In the genomic region with DNA sequence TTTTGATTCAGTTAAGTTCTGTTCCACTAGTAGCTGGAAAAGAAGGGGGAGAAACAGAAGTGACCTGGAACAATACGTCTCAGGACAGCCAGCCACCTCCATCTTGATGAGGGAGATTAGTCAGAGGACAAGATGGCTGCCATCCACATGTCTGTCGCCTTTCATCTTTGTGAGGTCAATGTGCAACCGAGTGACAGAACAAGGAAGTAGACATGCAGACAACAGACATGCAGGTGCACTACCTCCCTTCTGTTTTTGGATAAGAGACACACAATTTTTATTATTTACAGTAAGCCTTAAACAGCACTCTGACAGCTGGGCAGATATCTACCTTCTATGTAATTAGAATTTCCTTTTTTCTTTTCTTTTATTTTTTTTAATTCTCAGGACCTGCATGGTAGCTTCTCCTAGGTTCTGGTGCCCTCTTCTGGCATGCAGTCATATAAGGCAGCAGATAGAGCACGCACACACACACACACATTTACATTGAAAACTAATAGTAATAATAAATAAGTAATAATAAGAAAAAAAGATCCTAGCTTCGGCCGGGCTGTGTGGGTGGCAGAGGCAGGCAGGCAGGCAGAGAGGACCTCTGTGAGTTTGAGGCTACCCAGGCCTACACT, we compare ENCODE assay signal across 15 mouse cellular contexts. TPM values are rescaled to one million over a fixed set of nuclear protein-coding genes. Genes with fewer than 3 reads are reported as not detected.
DNase-seq lines count a peak whose midpoint lies in the region; ATAC-seq and TF ChIP-seq lines count a peak whose summit lies in the region.
"Had no signal": no experiment of that assay in that cellular context is flagged by ENCODE, and none has a peak within 500 bp of the region (broad histone marks: within the 10 kb centered on the region; RNA-seq: fewer than 3 reads in every experiment).

No protein-coding gene starts in this region.

- no peak overlapping the region for H3K9ac ChIP-seq in heart, postnatal 0 days (replicated peaks; ENCODE audit: low read depth, low read length)
- H3K9ac ChIP-seq: liver, embryonic 14.5 days had no signal

- no peak for ATAC-seq in heart, postnatal 0 days (ENCODE audit: insufficient read depth, low read depth)
- ATAC-seq in Patski: no peak
- ATAC-seq: midbrain, embryonic 16.5 days had no signal

- TF ChIP-seq CTCF in heart, postnatal 0 days (IDR thresholded peaks at IDR 0.05; ENCODE audit: low read depth): no peak
- TF ChIP-seq CTCF in Patski (IDR thresholded peaks at IDR 0.05): no peak

- no peaks in the 10 kb centered on the region for H3K4me1 ChIP-seq in heart, postnatal 0 days (ENCODE audit: control insufficient read depth, insufficient read depth)

- H3K4me3 ChIP-seq in heart, postnatal 0 days (ENCODE audit: low read depth, low read length): no peak overlapping the region
- H3K4me3 ChIP-seq: erythroblast, embryonic 14.5 days had no signal

- H3K27me3 ChIP-seq in heart, postnatal 0 days (ENCODE audit: control insufficient read depth, insufficient read depth, low read length): no peaks in the 10 kb centered on the region
- H3K27me3 ChIP-seq in Patski: peaks cover 10% of the 10 kb centered on the region

- H3K4me2 ChIP-seq in heart, postnatal 0 days (ENCODE audit: low read depth, low read length): no peak overlapping the region

- TF ChIP-seq EP300 in heart, postnatal 0 days (IDR thresholded peaks at IDR 0.05; ENCODE audit: low read depth): no peak

- 90% methylated on average over 6 of the region's 6 CpGs for WGBS in heart, postnatal 0 days
- WGBS in large intestine, adult 2 months: 81% methylated on average over 6 of the region's 6 CpGs

- H3K36me3 ChIP-seq in heart, postnatal 0 days (replicated peaks; ENCODE audit: control insufficient read depth, insufficient read depth, low read length): no peaks in the 10 kb centered on the region
- H3K36me3 ChIP-seq: hindbrain, embryonic 10.5 days had no signal

- in situ Hi-C loops in Patski (cut with MboI; ENCODE audit: low pct_unique_long_range_greater_than_20kb): no loop called here

- 0 out of 2 replicates have a peak, but pooled peaks cover 3% of the 10 kb centered on the region for H3K9me3 ChIP-seq in heart, postnatal 0 days (replicated peaks; ENCODE audit: control insufficient read depth, low read length)

- CTCF ChIA-PET in Patski (lab: Charles Lee): no interaction called here

- DNase-seq in heart, postnatal 0 days (ENCODE audit: low spot score): peak; percentile 51
- no peak for DNase-seq in heart, adult 18-20 months
- peak; percentile 51 for DNase-seq in retina, postnatal 1 day
- no peak for DNase-seq in retina, embryonic 14.5 days (ENCODE audit: low spot score)
- peak; percentile 71 for DNase-seq in Patski (ENCODE audit: low read depth, low spot score)
- peak; percentile 58 for DNase-seq in large intestine, adult 2 months (ENCODE audit: low read depth, low spot score)
- DNase-seq in ovary, postnatal 14 days (ENCODE audit: low spot score): no peak
- no peak for DNase-seq in ovary, adult 18-20 months (ENCODE audit: low spot score)
- DNase-seq: gastrocnemius, postnatal 25 days; thymus, adult 2 months had no signal

- POLR2A ChIA-PET in Patski (lab: Charles Lee): no interaction called here

- no peak overlapping the region for H3K27ac ChIP-seq in heart, postnatal 0 days (ENCODE audit: low read depth)
- H3K27ac ChIP-seq: hindbrain, embryonic 10.5 days; liver, embryonic 14.5 days had no signal

RNA-seq across cellular contexts. Expression of gene Csf2ra, which starts 4.4 kb away (rescaled TPM):
- total RNA-seq in heart, postnatal 0 days (2014; rRNA removed; ENCODE audit: low replicate concordance): 8.0 and 24.5 TPM in 2 replicates
- 14.9 and 15.5 TPM in 2 replicates for polyA plus RNA-seq in heart, postnatal 0 days (2015; fragmentation: Nextera tagmentation; extraction: Ambion mirVana)
- total RNA-seq in heart, adult 18-20 months (2021): 1 to 10 TPM; 5.8 to 5.9 TPM
- polyA plus RNA-seq in Patski (2021): 21.5 TPM
- polyA plus RNA-seq in large intestine, adult 2 months (2012; rRNA removed): 78.5 and 126 TPM in 2 replicates

RNA-seq across cellular contexts. Expression of gene Gm6020, which starts 40.1 kb away (rescaled TPM):
- not detected in 2 replicates for total RNA-seq in heart, postnatal 0 days (2014; rRNA removed; ENCODE audit: low replicate concordance)
- not detected in 2 replicates for polyA plus RNA-seq in heart, postnatal 0 days (2015; fragmentation: Nextera tagmentation; extraction: Ambion mirVana)
- total RNA-seq in heart, adult 18-20 months (2021): not detected
- not detected for polyA plus RNA-seq in Patski (2021)
- not detected in 2 replicates for polyA plus RNA-seq in large intestine, adult 2 months (2012; rRNA removed)
- total RNA-seq: gastrocnemius, postnatal 25 days had no signal
- polyA plus RNA-seq: cerebellum, adult 2 months; erythroblast, embryonic 14.5 days; hindbrain, embryonic 10.5 days; liver, embryonic 14.5 days; midbrain, embryonic 16.5 days; thymus, adult 2 months had no signal

RNA-seq across cellular contexts. Expression of gene Gm7102, which starts 47.7 kb away (rescaled TPM):
- total RNA-seq in heart, postnatal 0 days (2014; rRNA removed; ENCODE audit: low replicate concordance): 0.77 TPM in 1 of 2 replicates, not detected in the other
- 0.15 TPM in 1 of 2 replicates, not detected in the other for polyA plus RNA-seq in heart, postnatal 0 days (2015; fragmentation: Nextera tagmentation; extraction: Ambion mirVana)
- under 1 TPM in 1 of 2 experiments, not detected in 1; 0.17 TPM for total RNA-seq in heart, adult 18-20 months (2021)
- 0.32 TPM for polyA plus RNA-seq in Patski (2021)
- not detected in 2 replicates for polyA plus RNA-seq in large intestine, adult 2 months (2012; rRNA removed)
- total RNA-seq: gastrocnemius, postnatal 25 days had no signal
- polyA plus RNA-seq: erythroblast, embryonic 14.5 days; hindbrain, embryonic 10.5 days; midbrain, embryonic 16.5 days; thymus, adult 2 months had no signal

Comparison
In these comparisons a context has a peak if more than half of its experiments do, and no peak if none do; other contexts are left out.
1. DNase-seq: peak in heart, postnatal 0 days (single experiment), retina, postnatal 1 day (single experiment), Patski (single experiment) and large intestine, adult 2 months (single experiment); none in heart, adult 18-20 months (0 of 2), retina, embryonic 14.5 days (single experiment), ovary, postnatal 14 days (single experiment) and ovary, adult 18-20 months (single experiment).